Mouse (Mus musculus): ENCODE measurements around the gene Slc8a1.
A peak's percentile ranks its signal among the peaks of the same experiment; 100 is the strongest.

Gene Slc8a1

GRCm38 (mm10) chr17:81669062-81669815 is 68.9 kb downstream of the Slc8a1 start:
- peak; percentile 44 for DNase-seq (ENCODE audit: low spot score)

GRCm38 (mm10) chr17:81668466-81668865 is 69.7 kb downstream of the Slc8a1 start:
- DNase-seq (ENCODE audit: low spot score), result no peak

GRCm38 (mm10) chr17:81667935-81668334 is 70.2 kb downstream of the Slc8a1 start:
- DNase-seq (ENCODE audit: low spot score), result no peak

GRCm38 (mm10) chr17:81666551-81666950 is 71.6 kb downstream of the Slc8a1 start:
- DNase-seq (ENCODE audit: low spot score), result peak; percentile 33

- DNase-seq (ENCODE audit: low spot score), result no peak
Measured at GRCm38 (mm10) chr17:81664916-81665315, 73.3 kb downstream of the Slc8a1 start.

- DNase-seq (ENCODE audit: low spot score), result no peak
Measured at GRCm38 (mm10) chr17:81657828-81658227, 80.3 kb downstream of the Slc8a1 start.

- DNase-seq (ENCODE audit: low spot score), result no peak
Measured at GRCm38 (mm10) chr17:81654548-81654947, 83.6 kb downstream of the Slc8a1 start.

- no peak for DNase-seq (ENCODE audit: low spot score)
Measured at GRCm38 (mm10) chr17:81652958-81653357, 85.2 kb downstream of the Slc8a1 start.

- DNase-seq (ENCODE audit: low spot score), result no peak
Measured at GRCm38 (mm10) chr17:81636822-81637221, 101.4 kb downstream of the Slc8a1 start.

GRCm38 (mm10) chr17:81630471-81630870 is 107.7 kb downstream of the Slc8a1 start:
- no peak for DNase-seq (ENCODE audit: low spot score)

- DNase-seq (ENCODE audit: low spot score), result peak; percentile 31
Measured at GRCm38 (mm10) chr17:81621188-81621644, 117.0 kb downstream of the Slc8a1 start.

GRCm38 (mm10) chr17:81618461-81618860 is 119.7 kb downstream of the Slc8a1 start:
- DNase-seq (ENCODE audit: low spot score), result no peak

- DNase-seq (ENCODE audit: low spot score), result no peak
Measured at GRCm38 (mm10) chr17:81616326-81616725, 121.9 kb downstream of the Slc8a1 start.

- no peak for DNase-seq (ENCODE audit: low spot score)
Measured at GRCm38 (mm10) chr17:81615391-81615790, 122.8 kb downstream of the Slc8a1 start.

- no peak for DNase-seq (ENCODE audit: low spot score)
Measured at GRCm38 (mm10) chr17:81607515-81607914, 130.7 kb downstream of the Slc8a1 start.

- no peak for DNase-seq (ENCODE audit: low spot score)
Measured at GRCm38 (mm10) chr17:81606084-81606483, 132.1 kb downstream of the Slc8a1 start.

- DNase-seq (ENCODE audit: low spot score), result no peak
Measured at GRCm38 (mm10) chr17:81605219-81605660, 132.9 kb downstream of the Slc8a1 start.

- no peak for DNase-seq (ENCODE audit: low spot score)
Measured at GRCm38 (mm10) chr17:81599072-81599471, 139.1 kb downstream of the Slc8a1 start.

GRCm38 (mm10) chr17:81589791-81590190 is 148.4 kb downstream of the Slc8a1 start:
- no peak for DNase-seq (ENCODE audit: low spot score)

- no peak for DNase-seq (ENCODE audit: low spot score)
Measured at GRCm38 (mm10) chr17:81586759-81587158, 151.4 kb downstream of the Slc8a1 start.

GRCm38 (mm10) chr17:81579728-81580425 is 158.3 kb downstream of the Slc8a1 start:
- DNase-seq (ENCODE audit: low spot score), result no peak

GRCm38 (mm10) chr17:81576893-81577292 is 161.3 kb downstream of the Slc8a1 start:
- no peak for DNase-seq (ENCODE audit: low spot score)
